Mouse (Mus musculus) small intestine, adult 2 months (tissue): ENCODE data around the gene Gpr107.

ENCODE experiments used
- CTCF ChIP-seq: fragments of 200-500 bp; IDR thresholded peaks from 2 replicates; pipeline ENCODE4 v1.5.1; 2012; ENCODE audit warnings: low read depth, mild to moderate bottlenecking, control low read depth, inconsistent platforms, low read length, moderate library complexity, mixed read lengths; ENCODE audit not compliant: insufficient replicate concordance, insufficient read length; ENCODE audit errors: extremely low read depth
- POLR2A ChIP-seq: fragments of 200-500 bp; IDR thresholded peaks from 2 replicates; pipeline ENCODE4 v1.6.1; 2012; ENCODE audit warnings: low read depth, mild to moderate bottlenecking, control low read depth, inconsistent platforms, low read length, moderate library complexity

DNA sequence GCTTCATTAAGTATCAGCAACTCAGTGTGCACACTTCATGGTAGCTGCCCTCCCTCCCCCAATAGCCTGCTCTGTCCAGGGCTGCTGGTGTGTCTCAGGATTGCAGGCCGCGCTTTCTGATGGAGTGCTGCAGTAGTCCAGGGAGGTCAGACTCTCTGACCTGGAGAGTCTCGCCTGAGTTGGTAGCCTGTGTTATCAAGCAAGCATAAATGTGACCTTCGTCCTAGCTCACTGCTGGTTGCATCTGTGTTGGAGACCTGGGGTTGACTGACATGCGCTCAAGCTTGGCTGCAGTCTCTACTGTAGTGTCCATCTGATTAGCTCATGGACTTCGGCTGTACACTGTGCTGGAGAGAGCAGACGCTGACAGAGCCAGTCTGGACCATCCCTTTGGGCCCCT lies 49.7 kb downstream of the Gpr107 start:
- TF ChIP-seq CTCF: no peak
- no peak for TF ChIP-seq POLR2A
